Mouse (Mus musculus) liver, adult (tissue): ENCODE results near the gene Ripor3.

Experiments used
- GATA4 ChIP-seq: IDR thresholded peaks from 2 replicates; pipeline ENCODE4 v1.6.1; 2014; ENCODE audit warnings: mild to moderate bottlenecking, low read length; ENCODE audit not compliant: insufficient replicate concordance

Ripor3 gene

DNA sequence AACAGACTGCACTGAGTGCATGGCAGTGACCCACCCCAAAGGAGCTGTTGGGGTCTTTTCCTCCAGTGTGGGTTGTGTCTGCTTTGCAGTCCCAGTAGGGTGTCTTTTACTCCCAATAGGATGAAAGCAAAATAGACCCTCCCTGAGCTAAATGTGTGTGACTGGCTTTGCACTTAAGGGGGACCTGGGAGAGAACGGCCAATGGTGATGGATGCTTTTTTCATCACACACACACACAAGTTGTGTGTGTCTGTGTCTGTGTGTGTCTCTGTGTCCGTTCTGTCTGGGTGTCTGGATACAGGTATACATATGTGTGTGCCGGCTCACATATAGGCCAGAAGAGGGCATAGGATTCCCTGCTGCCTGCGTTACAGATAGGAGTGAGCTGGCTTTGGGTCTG, 69.1 kb downstream of the Ripor3 start:
- TF ChIP-seq GATA4 = no peak

- no peak for TF ChIP-seq GATA4
These were observed 69.8 kb downstream of the Ripor3 start for GRCm38 (mm10) chr2:167940636-167941035.

GRCm38 (mm10) chr2:167939632-167940399, 70.6 kb downstream of the Ripor3 start:
- no peak for TF ChIP-seq GATA4

DNA sequence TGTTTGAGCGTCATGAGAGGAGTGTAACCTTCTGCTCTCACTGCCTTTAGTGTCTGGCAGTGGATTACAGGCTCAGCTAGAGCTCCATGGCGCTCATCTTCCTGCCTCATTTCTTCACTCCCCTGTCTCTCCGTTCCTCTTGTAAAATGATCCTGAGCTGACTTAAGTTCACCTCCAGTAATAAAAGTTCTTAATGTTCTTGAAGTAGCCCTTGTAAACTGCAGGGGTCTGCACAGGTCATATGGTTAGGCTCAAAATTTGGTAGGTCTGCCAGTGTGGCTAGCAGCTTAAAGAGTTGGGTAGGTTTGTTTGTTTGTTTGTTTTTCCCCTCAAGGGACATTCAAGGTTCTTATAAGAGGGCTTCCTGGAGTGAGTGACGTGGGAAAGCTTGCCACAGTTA, 71.2 kb downstream of the Ripor3 start:
- TF ChIP-seq GATA4 = no peak

GRCm38 (mm10) chr2:167938786-167939185, 71.6 kb downstream of the Ripor3 start:
- no peak for TF ChIP-seq GATA4

DNA sequence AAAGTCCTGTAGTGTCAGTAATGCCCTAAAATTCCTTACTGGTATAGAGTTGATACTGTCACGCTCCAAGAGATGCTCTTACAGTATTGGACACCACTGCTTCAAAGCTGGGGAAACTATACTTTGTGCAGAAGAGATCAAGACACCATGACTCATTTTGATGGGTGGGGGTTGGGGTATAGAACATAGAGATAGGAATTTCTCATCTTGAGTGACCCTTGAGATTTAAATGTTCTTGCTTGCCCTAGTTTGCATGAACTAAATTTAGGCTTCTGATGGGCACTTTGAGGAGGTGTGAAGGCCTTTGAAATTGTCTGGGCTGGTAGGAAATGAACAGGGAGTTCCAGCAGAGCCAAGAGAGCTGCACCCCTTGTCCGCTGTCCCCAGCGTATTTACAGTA, 74.5 kb downstream of the Ripor3 start:
- no peak for TF ChIP-seq GATA4

- TF ChIP-seq GATA4 = no peak
These were observed 77.0 kb downstream of the Ripor3 start for GRCm38 (mm10) chr2:167933397-167933796.

GRCm38 (mm10) chr2:167932727-167933231, 77.6 kb downstream of the Ripor3 start:
- no peak for TF ChIP-seq GATA4

DNA sequence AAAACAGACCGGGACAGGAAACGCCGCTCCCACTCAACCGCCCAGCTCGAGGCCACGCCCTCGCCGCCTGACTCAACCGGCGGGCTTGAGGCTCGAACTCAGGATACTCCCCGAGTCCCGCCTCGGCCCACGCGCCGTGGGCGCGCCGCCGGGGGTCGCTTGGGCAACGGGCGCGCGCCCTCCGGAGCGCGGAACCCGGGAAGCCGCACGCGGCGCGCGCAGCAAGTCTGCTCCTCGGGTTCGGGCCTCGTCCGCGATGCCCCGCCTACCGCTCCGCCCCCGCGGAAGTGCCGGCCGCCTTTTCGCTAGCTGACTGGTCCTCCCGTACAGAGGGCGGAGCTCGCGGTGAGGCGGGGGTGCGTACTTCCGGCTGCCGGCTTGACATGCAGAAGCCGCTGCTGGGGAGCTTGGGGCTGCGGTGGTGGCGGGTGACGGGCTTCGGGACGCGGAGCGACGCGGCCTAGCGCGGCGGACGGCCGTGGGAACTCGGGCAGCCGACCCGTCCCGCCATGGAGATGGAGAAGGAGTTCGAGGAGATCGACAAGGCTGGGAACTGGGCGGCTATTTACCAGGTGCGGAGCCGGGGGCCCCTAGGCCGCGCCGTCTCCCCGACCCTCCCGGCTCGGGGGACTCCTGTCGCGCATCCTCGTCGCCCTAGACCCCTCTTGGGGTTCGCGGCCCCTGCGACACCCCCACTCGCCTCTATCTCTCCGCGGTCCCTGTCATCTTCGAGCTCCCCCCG, 78.3 kb downstream of the Ripor3 start, which contains the start of gene Ptpn1:
TSS of gene Ptpn1 (plus strand) at position 73 of the 742 bp plus-strand sequence.
- no peak; the same call in 1 of the 2 replicates for TF ChIP-seq GATA4

DNA sequence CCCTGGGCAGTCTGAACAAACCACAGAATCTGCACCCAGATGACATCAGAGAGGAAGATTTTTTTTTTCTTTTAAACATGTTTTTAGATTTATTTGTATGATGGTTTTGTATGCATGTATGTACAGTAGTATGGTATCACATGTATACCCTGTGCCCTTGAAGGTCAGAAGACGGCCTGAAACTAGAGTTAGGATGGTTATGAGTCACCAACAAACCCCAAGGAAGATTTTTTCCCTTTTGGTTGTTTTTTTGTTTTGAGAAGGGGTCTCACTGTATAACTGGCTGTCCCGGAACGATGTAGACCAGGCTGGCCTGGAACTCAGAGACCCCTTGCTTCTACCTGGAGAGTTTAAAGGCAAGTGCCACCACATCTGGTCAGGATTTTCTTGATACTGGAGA, 79.4 kb downstream of the Ripor3 start:
- TF ChIP-seq GATA4 = no peak
